Mouse (Mus musculus): ENCODE measurements around the gene Hhex.

DNA sequence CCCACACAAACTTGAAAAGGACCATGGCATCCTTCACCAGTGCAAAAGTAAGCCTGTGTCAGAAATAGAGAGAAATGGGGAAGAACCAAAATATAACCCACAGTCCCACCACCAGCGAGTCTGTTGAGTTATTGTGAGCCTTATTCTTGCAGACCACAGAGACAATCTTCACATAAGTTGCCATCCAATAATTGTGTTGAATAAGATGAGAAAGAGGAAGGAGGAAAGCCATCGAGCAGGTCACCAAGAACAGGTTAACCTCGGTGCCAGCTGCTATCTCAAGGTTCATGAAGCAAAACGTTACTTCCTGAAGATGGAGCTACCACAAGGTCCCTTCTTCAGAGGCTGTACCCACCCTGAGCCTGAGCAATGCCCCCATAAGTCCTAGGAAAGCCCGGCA is 32.4 kb downstream of the Hhex start:
- TF ChIP-seq GATA1 (IDR thresholded peaks at IDR 0.05; ENCODE audit: borderline replicate concordance, low read length) = no peak
- TF ChIP-seq FLI1 (IDR thresholded peaks at IDR 0.05; ENCODE audit: low read length) = no peak
